Mouse (Mus musculus): ENCODE results near the gene Smc1b. TPM values are rescaled to one million over a fixed set of nuclear protein-coding genes. Genes with fewer than 3 reads are reported as not detected.

Gene Smc1b
- total RNA-seq, 2 experiments from 2014 or later: not detected

- no peak for DNase-seq
Measured at GRCm38 (mm10) chr15:85016951-85017664, 114.7 kb downstream of the Smc1b start, which contains the start of gene Upk3a. Upk3a (plus strand) TSS chr15:85017141.

- no peak for DNase-seq
Measured at GRCm38 (mm10) chr15:85015771-85016170, 116.0 kb downstream of the Smc1b start.

Other genes starting within 250 kb of the Smc1b start
- gene Gm29666, start 211.9 kb downstream of the Smc1b start, total RNA-seq (2021): under 1 TPM; 0.08 to 0.10 TPM
- gene Nup50, start 208.6 kb downstream of the Smc1b start, total RNA-seq (2021): 10 to 100 TPM; 15.5 to 17.7 TPM
- gene 5031439G07Rik, start 143.4 kb downstream of the Smc1b start, total RNA-seq (2021): 10 to 100 TPM; 30.6 to 34.7 TPM
- gene Upk3a, start 114.8 kb downstream of the Smc1b start, total RNA-seq (2021): not detected
- gene Fam118a, start 103.0 kb downstream of the Smc1b start, total RNA-seq (2021): 1 to 10 TPM; 7.3 to 8.2 TPM
- not detected for gene Ribc2, start 114 bp upstream of the Smc1b start, total RNA-seq (2021)
- gene Fbln1, start 74.0 kb upstream of the Smc1b start, total RNA-seq (2021): 10 to 100 TPM; 54.5 to 74.1 TPM
- 10 to 100 TPM; 74.1 to 76.3 TPM for gene Atxn10, start 204.3 kb upstream of the Smc1b start, total RNA-seq (2021)